Mouse (Mus musculus) megakaryocyte, adult 5-6 weeks (primary cell): ENCODE results near the gene Ackr4. TPM values are rescaled to one million over a fixed set of nuclear protein-coding genes. Genes with fewer than 3 reads are reported as not detected.

Experiments
- ATAC-seq: 2 replicates; pipeline ENCODE4 v1.8.0; 2016; ENCODE audit warnings: mild to moderate bottlenecking, inconsistent platforms; ENCODE audit not compliant: poor library complexity, severe bottlenecking
- total RNA-seq, 2 experiments: library from RNA; stranded (forward) in 1 of 2; stranded (reverse) in 1 of 2; fragments of 153-499, 151-499 nt in 1 of 2; fragments of 221-1000, 200-1000 nt in 1 of 2; gene quantifications; 2 replicates each; pipeline versions ENCODE4 v1.2.3 to v1.2.4; 2015 to 2017

Gene Ackr4
- total RNA-seq (2015) (0.11 TPM in 1 of 2 replicates, not detected in the other), total RNA-seq (2017) (0.11 and 0.69 TPM in 2 replicates)

- no peak for ATAC-seq
Measured at GRCm38 (mm10) chr9:104126833-104127232, at the start of gene Ackr4. Gene Ackr4 (minus strand): TSS chr9:104126933.

GRCm38 (mm10) chr9:104172342-104172741, 45.6 kb upstream of the Ackr4 start:
- ATAC-seq, result no peak

GRCm38 (mm10) chr9:104171651-104172050, 44.9 kb upstream of the Ackr4 start:
- no peak for ATAC-seq

GRCm38 (mm10) chr9:104169986-104170385, 43.3 kb upstream of the Ackr4 start:
- no peak for ATAC-seq

- ATAC-seq, result no peak
Measured at GRCm38 (mm10) chr9:104165926-104166325, 39.2 kb upstream of the Ackr4 start.

- no peak for ATAC-seq
Measured at GRCm38 (mm10) chr9:104164194-104164593, 37.5 kb upstream of the Ackr4 start.

GRCm38 (mm10) chr9:104161117-104161516, 34.4 kb upstream of the Ackr4 start:
- no peak for ATAC-seq

- ATAC-seq, result no peak
Measured at GRCm38 (mm10) chr9:104157291-104157690, 30.6 kb upstream of the Ackr4 start.

- no peak for ATAC-seq
Measured at GRCm38 (mm10) chr9:104156506-104156905, 29.8 kb upstream of the Ackr4 start.

- no peak for ATAC-seq
Measured at GRCm38 (mm10) chr9:104155100-104155715, 28.5 kb upstream of the Ackr4 start.

GRCm38 (mm10) chr9:104152121-104152520, 25.4 kb upstream of the Ackr4 start:
- ATAC-seq, result no peak

GRCm38 (mm10) chr9:104148969-104149368, 22.2 kb upstream of the Ackr4 start:
- no peak for ATAC-seq

GRCm38 (mm10) chr9:104146683-104147082, 19.9 kb upstream of the Ackr4 start:
- ATAC-seq, result no peak

- ATAC-seq, result peak; percentile 74
Measured at GRCm38 (mm10) chr9:104144314-104144996, 17.7 kb upstream of the Ackr4 start.

- no peak for ATAC-seq
Measured at GRCm38 (mm10) chr9:104142805-104143204, 16.1 kb upstream of the Ackr4 start.

- ATAC-seq, result peak; percentile 41
Measured at GRCm38 (mm10) chr9:104140351-104140750, 13.6 kb upstream of the Ackr4 start.

- no peak for ATAC-seq
Measured at GRCm38 (mm10) chr9:104130141-104130755, 3.5 kb upstream of the Ackr4 start.

GRCm38 (mm10) chr9:104128110-104128509, 1.4 kb upstream of the Ackr4 start:
- ATAC-seq, result no peak

- ATAC-seq, result no peak
Measured at GRCm38 (mm10) chr9:104123622-104124021, 3.1 kb downstream of the Ackr4 start.

- ATAC-seq, result 0 out of 2 replicates have a peak, but pooled peaks have one; percentile 33
Measured at GRCm38 (mm10) chr9:104123101-104123500, 3.6 kb downstream of the Ackr4 start.

- no peak for ATAC-seq
Measured at GRCm38 (mm10) chr9:104109151-104109550, 17.6 kb downstream of the Ackr4 start.

- no peak for ATAC-seq
Measured at GRCm38 (mm10) chr9:104108571-104109143, 18.1 kb downstream of the Ackr4 start.
